Mouse (Mus musculus) kidney, postnatal 10 days (tissue): Measurements from ENCODE around the gene Piga.

ENCODE experiments used
- DNase-seq: peaks from one replicate; pipeline ENCODE4 v3.0.0; 2021; ENCODE audit warnings: mixed read lengths

Piga gene

DNA sequence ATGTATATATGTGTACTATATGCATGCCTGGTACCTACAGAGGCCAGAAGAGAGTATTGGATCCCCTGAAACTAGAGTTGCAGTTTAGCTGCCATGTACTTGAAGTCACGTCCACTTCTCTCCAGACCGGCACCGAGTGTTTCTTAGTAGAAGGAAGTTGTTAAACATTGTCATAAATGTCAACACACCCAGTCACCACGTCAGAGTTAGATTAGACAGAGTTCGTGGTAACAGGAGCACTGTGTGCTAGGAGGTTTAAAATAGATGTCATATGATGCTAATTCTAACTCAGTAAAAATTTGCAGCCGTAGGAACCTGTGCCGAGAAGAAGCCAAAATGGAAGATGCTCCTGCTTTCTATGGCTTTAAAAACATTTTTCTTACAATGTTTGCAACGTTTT is 17.1 kb downstream of the Piga start, which contains the start of gene Asb11:
Gene Asb11, plus strand, starts transcription at position 286 of the 400 bp plus-strand sequence.
- no peak for DNase-seq

DNA sequence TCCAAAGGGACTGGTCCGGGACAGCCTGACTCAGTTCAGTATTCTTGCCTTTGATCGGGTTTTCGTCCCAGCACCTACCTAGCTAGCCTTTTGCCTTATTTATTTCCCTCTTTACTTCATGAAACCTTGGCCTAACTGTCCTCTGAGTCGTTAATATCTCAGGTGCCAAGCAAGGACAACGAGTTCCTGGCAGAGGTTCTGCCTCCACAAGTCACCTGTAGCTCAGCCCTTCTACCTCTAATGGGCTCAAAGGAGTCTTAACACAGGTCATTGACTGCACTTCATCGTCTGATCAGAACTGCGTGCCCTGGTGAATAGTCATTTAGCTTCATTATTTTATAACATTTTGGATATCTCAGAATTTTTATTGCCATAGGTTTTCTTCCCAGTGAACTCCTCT is 19.9 kb downstream of the Piga start:
- DNase-seq: no peak

DNA sequence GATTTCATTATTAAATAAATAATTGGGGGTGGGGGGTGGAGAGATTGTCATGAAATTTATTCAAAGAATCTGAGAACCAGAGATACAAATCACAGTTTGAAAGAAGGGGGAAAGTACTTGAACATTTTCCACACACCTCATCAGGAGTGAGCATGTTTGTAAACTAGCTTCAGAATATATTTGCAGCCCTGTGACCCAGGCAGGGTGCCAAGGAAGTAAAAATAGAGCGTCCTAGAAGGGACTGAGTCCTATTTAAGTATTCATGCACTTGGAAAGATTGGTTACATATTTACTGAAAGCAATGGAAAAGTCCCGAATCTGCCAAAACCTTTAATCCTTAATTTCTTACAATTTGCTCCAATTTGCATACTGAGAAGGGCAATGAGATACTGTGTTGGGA is 20.6 kb downstream of the Piga start:
- DNase-seq: peak; percentile 72

DNA sequence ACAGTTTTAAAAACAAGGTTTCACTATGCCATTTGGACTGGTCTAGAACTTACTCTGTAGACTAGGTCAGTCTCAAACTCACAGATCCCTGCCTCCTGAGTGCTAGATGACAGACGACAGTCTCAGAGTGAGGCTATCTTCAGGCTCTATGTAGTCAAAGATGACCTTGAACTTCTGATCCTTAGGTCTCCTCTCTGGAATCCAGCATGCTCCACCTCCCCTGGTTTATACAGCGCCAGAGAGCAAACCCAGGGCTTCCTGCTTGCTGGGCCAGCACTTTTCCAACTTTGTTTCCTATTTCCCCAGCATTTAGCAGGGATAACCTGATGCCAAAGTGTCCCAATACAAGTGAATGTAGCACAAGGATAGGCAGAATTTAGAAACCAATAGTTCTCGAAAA is 21.1 kb downstream of the Piga start:
- no peak for DNase-seq

DNA sequence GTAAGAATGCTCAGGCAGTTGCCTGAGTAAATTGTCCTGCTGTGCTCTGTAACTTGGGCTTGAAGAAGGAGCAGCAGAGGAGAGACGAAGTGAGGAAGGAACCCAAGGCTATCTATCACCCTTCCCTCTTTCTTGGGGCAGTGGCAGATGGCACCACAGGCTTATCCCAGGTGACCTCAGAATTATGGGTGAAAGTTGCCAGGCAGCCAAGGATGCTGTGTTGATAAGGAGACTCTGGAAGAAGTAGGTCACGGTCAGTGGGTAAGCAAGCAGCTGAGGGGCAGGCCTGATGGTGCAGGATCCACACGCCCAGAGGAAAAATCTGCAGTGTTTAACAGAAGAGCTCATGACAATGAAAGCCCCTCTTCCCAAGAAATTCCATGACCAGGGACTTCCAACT is 21.7 kb downstream of the Piga start:
- DNase-seq: no peak

DNA sequence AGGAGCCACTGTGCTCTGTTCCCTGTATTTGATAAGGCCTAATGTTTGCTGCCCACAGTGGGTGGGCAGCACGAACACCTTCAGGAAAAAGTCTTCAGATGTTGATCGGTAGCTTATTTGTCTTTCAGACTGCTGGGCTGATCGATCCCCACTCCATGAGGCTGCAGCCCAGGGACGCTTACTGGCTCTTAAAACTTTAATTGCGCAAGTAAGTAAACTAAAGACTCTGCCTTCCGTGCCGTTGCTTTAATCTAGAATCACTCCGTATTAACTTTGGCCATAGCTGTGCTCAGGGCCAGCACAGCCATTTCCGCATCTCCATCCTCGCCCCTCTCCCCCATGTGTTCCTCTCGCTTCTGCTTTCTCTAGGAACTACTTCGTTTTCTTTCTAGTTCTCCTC is 26.0 kb downstream of the Piga start:
- no peak for DNase-seq

DNA sequence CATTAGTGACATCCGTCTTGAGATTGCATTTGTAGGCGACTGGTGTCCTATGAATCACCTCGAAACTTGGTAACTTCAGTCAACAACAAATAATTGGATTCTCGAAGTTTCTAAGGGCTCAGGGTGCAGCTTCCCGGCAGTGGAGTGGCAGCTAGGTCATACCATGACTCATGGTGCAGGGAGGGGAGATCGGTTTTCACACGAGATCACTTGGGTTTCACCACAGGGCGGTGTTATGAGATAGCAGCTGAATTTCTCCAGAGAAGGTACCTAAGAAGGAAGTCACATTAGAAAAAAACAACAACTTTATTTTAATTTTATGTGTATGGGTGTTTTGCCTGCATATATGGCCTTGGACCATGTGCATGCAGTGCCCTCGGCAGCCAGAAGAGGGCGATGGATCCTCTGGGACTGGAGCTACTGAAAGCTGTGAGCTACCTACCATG is 26.5 kb downstream of the Piga start:
- no peak for DNase-seq

DNA sequence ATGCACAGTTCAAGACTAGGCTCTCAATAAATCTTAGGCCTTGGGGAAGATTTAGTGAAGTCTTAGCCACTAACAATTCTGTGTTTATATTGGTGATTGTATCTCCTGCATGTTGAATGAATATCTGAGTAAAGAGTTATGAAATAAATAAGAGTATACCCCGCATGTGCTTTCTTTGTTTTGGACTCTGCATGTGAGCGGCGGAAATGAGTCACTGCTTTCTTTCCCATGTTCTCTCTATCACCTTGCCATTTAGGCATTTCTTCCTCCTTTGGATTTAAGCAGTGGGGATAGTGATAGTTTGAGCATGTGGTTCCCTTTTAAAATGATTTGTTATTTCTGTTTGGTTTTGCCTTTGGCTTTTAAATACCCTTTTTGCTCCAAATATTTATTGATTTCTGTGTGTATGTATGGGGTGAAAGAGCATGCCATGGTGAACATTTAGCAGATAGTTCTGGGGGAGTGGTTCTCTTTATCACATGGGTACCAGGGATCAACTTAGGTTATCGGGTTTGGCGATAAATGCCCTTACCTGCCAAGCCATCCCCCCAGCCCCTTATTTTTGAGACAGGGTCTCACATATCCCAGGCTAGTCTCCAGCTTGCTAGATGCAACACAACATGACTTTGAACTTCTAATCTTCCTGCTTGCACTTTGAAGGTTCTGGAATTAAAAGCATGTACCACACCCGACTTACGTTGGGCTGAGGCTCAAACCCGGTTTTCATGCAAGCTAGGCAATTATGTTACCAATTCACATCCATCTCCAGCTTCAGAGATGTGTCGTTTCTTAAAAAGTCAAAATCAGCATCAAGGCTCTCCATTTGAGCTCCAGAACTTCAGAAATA is 27.5 kb downstream of the Piga start:
- DNase-seq: no peak

DNA sequence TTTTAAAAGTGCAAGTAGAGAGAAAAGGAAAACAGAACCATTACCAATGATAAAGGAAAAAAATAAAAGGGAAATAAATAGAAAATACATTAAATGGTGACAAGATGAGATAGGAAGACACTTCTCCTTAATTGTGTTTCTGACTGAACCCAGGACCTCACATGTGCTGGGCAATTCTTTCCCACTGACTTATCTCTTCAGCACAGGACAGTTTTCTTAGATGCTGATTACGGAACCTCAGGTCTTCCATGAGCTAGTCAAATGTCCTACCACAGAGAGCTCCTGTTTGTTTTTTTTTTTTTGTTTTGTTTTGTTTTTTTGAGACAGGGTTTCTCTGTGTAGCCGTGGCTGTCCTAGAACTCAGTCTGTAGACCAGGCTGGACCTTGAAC is 28.1 kb downstream of the Piga start:
- DNase-seq: no peak

DNA sequence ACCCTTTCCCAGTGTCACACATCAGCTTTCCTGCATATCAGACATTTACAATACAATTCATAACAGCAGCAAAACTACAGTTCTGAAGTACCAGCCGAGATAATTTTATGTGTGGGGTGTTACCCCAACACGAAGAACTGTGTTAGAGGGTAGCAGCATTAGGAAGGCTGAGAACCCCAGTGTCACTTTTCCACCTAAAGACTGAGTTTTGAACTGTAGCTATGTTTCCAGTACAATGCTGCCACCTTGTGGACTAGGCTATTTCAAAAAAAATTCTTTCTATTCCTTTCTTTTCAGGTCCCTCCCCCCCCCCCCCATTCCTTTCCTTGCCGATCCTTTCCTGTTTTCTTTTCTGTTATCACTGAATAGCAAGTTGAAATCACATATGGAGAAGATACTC is 29.6 kb downstream of the Piga start:
- DNase-seq: peak; percentile 39

DNA sequence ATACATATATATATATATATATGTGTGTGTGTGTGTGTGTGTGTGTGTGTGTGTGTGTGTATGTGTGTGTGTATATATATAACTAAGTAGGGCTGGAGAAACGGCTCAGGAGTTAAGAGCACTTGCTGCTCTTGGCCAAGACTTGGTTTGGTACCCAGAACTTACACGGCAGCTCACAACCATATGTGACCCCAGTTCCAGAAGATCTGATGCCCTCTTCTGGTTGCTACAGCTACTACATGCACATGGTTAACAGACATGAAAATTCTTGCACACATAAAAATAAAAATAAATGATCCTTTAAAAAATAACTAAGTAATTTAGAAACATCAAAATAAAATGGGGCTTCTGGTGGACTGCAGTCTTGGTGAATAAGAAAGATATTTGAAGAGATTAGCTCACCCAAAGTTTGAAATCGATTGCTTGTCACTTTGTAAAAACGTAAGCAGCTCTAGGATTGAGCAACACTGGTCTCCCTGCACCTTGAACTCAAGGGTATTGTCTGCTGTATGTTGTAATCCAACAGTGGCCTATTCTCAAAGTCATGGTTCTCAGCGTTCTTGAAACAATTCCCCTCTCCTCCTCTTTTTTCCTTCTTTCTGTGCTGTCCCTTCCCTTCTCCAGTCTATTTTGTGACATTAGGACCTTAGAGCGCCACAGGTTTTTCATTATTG is 39.8 kb downstream of the Piga start:
- peak; percentile 15 for DNase-seq
